Mouse (Mus musculus) thymus, adult 2 months (tissue): ENCODE results near the gene 0610009B22Rik.

Experiments
- CTCF ChIP-seq: fragments of 200-500 bp; IDR thresholded peaks from 2 replicates; pipeline ENCODE4 v1.5.1; 2012; ENCODE audit warnings: mild to moderate bottlenecking, control low read depth, low read length, moderate library complexity, borderline replicate concordance; ENCODE audit not compliant: control insufficient read depth, poor library complexity, insufficient read depth; ENCODE audit errors: extremely low read depth
- POLR2A ChIP-seq: fragments of 200-500 bp; IDR thresholded peaks from 2 replicates; pipeline ENCODE4 v1.6.1; 2012; ENCODE audit warnings: mild to moderate bottlenecking, low read length, control low read depth, moderate library complexity; ENCODE audit not compliant: control insufficient read depth, poor library complexity, insufficient read depth; ENCODE audit errors: extremely low read depth

GRCm38 (mm10) chr11:51661867-51662365, 26.8 kb downstream of the 0610009B22Rik start:
- TF ChIP-seq CTCF = no peak
- no peak for TF ChIP-seq POLR2A
